Mouse (Mus musculus) CH12.LX (cell line): ENCODE results near the gene Pih1d2. TPM values are rescaled to one million over a fixed set of nuclear protein-coding genes. Genes with fewer than 3 reads are reported as not detected.

Source experiments
- DNase-seq: peaks from one replicate; pipeline ENCODE4 v3.0.0-alpha.2; 2013; ENCODE audit errors: extremely low read depth
- H3K27ac ChIP-seq: 2 replicates; pipeline ENCODE4 v1.5.1; 2012; ENCODE audit warnings: low read depth, mild to moderate bottlenecking, control low read depth, moderate library complexity; ENCODE audit not compliant: insufficient read depth
- H3K27me3 ChIP-seq: replicated peaks from 2 replicates; pipeline ENCODE3; 2012; ENCODE audit warnings: inconsistent platforms
- H3K36me3 ChIP-seq, 2 experiments: replicated peaks in 1 of 2; 2 replicates each; pipeline versions ENCODE3 to v1.6.1; 2012; ENCODE audit warnings: inconsistent platforms in 1 of 2, low read length in 1 of 2, mild to moderate bottlenecking in 1 of 2, mixed read lengths in 1 of 2, moderate library complexity in 1 of 2; ENCODE audit not compliant: control insufficient read depth in 1 of 2, insufficient read depth in 1 of 2
- H3K4me1 ChIP-seq, 2 experiments: 2 replicates each; pipeline ENCODE4 v1.6.1; 2012; ENCODE audit warnings: inconsistent platforms in 1 of 2, moderate library complexity in 1 of 2; ENCODE audit not compliant: insufficient read depth in 2 of 2, control insufficient read depth in 1 of 2
- H3K4me2 ChIP-seq: 2 replicates; pipeline ENCODE4 v1.6.1; 2012; ENCODE audit warnings: low read depth, mild to moderate bottlenecking, control low read depth; ENCODE audit not compliant: poor library complexity, insufficient read depth, severe bottlenecking
- H3K4me3 ChIP-seq, 3 experiments: fragments of 150-350 bp in 1 of 3; sonication (generic) in 1 of 3; replicated peaks in 1 of 3; 2 replicates each; pipeline versions ENCODE3 to v1.5.1; 2011 to 2012; ENCODE audit warnings: low read depth in 2 of 3, low read length in 2 of 3, mild to moderate bottlenecking in 2 of 3, moderate library complexity in 2 of 3, control low read depth in 1 of 3, improper control_type of control experiment in 1 of 3, inconsistent platforms in 1 of 3, mixed read lengths in 1 of 3; ENCODE audit not compliant: poor library complexity in 1 of 3
- H3K79me2 ChIP-seq: replicated peaks from 2 replicates; pipeline ENCODE4 v1.6.1; 2012; ENCODE audit warnings: mild to moderate bottlenecking, moderate library complexity; ENCODE audit not compliant: control insufficient read depth, poor library complexity, insufficient read depth, severe bottlenecking; ENCODE audit errors: extremely low read depth
- H3K9ac ChIP-seq: 2 replicates; pipeline ENCODE4 v1.6.1; 2012; ENCODE audit warnings: low read depth, mild to moderate bottlenecking, control low read depth, moderate library complexity; ENCODE audit not compliant: insufficient read depth
- H3K9me3 ChIP-seq: replicated peaks from 2 replicates; pipeline ENCODE3; 2012; ENCODE audit warnings: low read length, inconsistent platforms, mixed read lengths
- BHLHE40 ChIP-seq: IDR thresholded peaks from 2 replicates; pipeline ENCODE4 v1.6.1; 2011; ENCODE audit warnings: mild to moderate bottlenecking, low read depth, low read length, improper control_type of control experiment
- CHD1 ChIP-seq: IDR thresholded peaks from 2 replicates; pipeline ENCODE4 v1.6.1; 2012; ENCODE audit warnings: low read depth, low read length, improper control_type of control experiment, inconsistent platforms
- CHD2 ChIP-seq: IDR thresholded peaks from 2 replicates; pipeline ENCODE4 v1.6.1; 2011; ENCODE audit warnings: low read length, improper control_type of control experiment
- CTCF ChIP-seq, 2 experiments: IDR thresholded peaks in 1 of 2; conservative IDR thresholded peaks in 1 of 2; 2 replicates each; pipeline ENCODE4 v1.5.1; 2011 to 2012; ENCODE audit warnings: low read depth in 2 of 2, low read length in 2 of 2, improper control_type of control experiment in 1 of 2, inconsistent platforms in 1 of 2, mild to moderate bottlenecking in 1 of 2, moderate library complexity in 1 of 2
- E2F4 ChIP-seq: IDR thresholded peaks from 2 replicates; pipeline ENCODE4 v1.6.1; 2011; ENCODE audit warnings: low read depth, low read length, improper control_type of control experiment; ENCODE audit not compliant: insufficient replicate concordance
- ELF1 ChIP-seq: IDR thresholded peaks from 2 replicates; pipeline ENCODE4 v1.6.1; 2014; ENCODE audit warnings: low read depth, mild to moderate bottlenecking, inconsistent platforms, low read length, improper control_type of control experiment
- EP300 ChIP-seq: IDR thresholded peaks from 2 replicates; pipeline ENCODE4 v1.6.1; 2011; ENCODE audit warnings: low read length, improper control_type of control experiment
- ETS1 ChIP-seq: conservative IDR thresholded peaks from 2 replicates; pipeline ENCODE4 v1.6.1; 2012; ENCODE audit warnings: low read depth, mild to moderate bottlenecking, inconsistent platforms, low read length, improper control_type of control experiment, moderate library complexity
- GABPA ChIP-seq: IDR thresholded peaks from 2 replicates; pipeline ENCODE4 v1.6.1; 2012; ENCODE audit warnings: low read depth, low read length, improper control_type of control experiment, inconsistent platforms; ENCODE audit not compliant: insufficient replicate concordance
- HCFC1 ChIP-seq: IDR thresholded peaks from 2 replicates; pipeline ENCODE4 v1.6.1; 2012; ENCODE audit warnings: low read depth, mild to moderate bottlenecking, inconsistent platforms, low read length, improper control_type of control experiment
- IRF4 ChIP-seq: IDR thresholded peaks from 2 replicates; pipeline ENCODE4 v1.6.1; 2014; ENCODE audit warnings: low read depth, mild to moderate bottlenecking, inconsistent platforms, low read length, improper control_type of control experiment
- JUN ChIP-seq: IDR thresholded peaks from 2 replicates; pipeline ENCODE4 v1.6.1; 2011; ENCODE audit warnings: low read depth, mild to moderate bottlenecking, low read length, improper control_type of control experiment, moderate library complexity; ENCODE audit not compliant: insufficient read depth
- JUND ChIP-seq: conservative IDR thresholded peaks from 2 replicates; pipeline ENCODE4 v1.6.1; 2011; ENCODE audit warnings: low read depth, low read length, improper control_type of control experiment
- KAT2A ChIP-seq: IDR thresholded peaks from 2 replicates; pipeline ENCODE4 v1.6.1; 2012; ENCODE audit warnings: low read length, improper control_type of control experiment, inconsistent platforms; ENCODE audit not compliant: insufficient replicate concordance
- MAFK ChIP-seq: IDR thresholded peaks from 2 replicates; pipeline ENCODE4 v1.6.1; 2011; ENCODE audit warnings: low read length, improper control_type of control experiment; ENCODE audit not compliant: insufficient replicate concordance
- MAX ChIP-seq: IDR thresholded peaks from 2 replicates; pipeline ENCODE4 v1.6.1; 2011; ENCODE audit warnings: low read length, improper control_type of control experiment
- MAZ ChIP-seq: IDR thresholded peaks from 2 replicates; pipeline ENCODE4 v1.6.1; 2012; ENCODE audit warnings: low read depth, mild to moderate bottlenecking, inconsistent platforms, low read length, improper control_type of control experiment, moderate library complexity
- MEF2A ChIP-seq: IDR thresholded peaks from 2 replicates; pipeline ENCODE4 v1.6.1; 2014; ENCODE audit warnings: low read depth, mild to moderate bottlenecking, inconsistent platforms, low read length, improper control_type of control experiment, borderline replicate concordance
- MXI1 ChIP-seq: IDR thresholded peaks from 2 replicates; pipeline ENCODE4 v1.6.1; 2011; ENCODE audit warnings: mild to moderate bottlenecking, low read depth, low read length, improper control_type of control experiment
- MYC ChIP-seq: IDR thresholded peaks from 2 replicates; pipeline ENCODE4 v1.6.1; 2011; ENCODE audit warnings: low read depth, mild to moderate bottlenecking, improper control_type of control experiment, low read length
- NELFE ChIP-seq: IDR thresholded peaks from 2 replicates; pipeline ENCODE4 v1.6.1; 2011; ENCODE audit warnings: low read depth, low read length, improper control_type of control experiment
- NRF1 ChIP-seq: IDR thresholded peaks from 2 replicates; pipeline ENCODE4 v1.6.1; 2014; ENCODE audit warnings: low read depth, mild to moderate bottlenecking, inconsistent platforms, low read length, improper control_type of control experiment, moderate library complexity
- PAX5 ChIP-seq: IDR thresholded peaks from 2 replicates; pipeline ENCODE4 v1.6.1; 2012; ENCODE audit warnings: low read length, inconsistent platforms, mixed read lengths
- POLR2A ChIP-seq: IDR thresholded peaks from 2 replicates; pipeline ENCODE4 v1.6.1; 2011; ENCODE audit warnings: low read depth, mild to moderate bottlenecking, improper control_type of control experiment, low read length
- POLR2AphosphoS2 ChIP-seq: IDR thresholded peaks from 2 replicates; pipeline ENCODE4 v1.6.1; 2011; ENCODE audit warnings: low read depth, low read length, improper control_type of control experiment
- RAD21 ChIP-seq: IDR thresholded peaks from 2 replicates; pipeline ENCODE4 v1.6.1; 2011; ENCODE audit warnings: low read depth, mild to moderate bottlenecking, low read length, improper control_type of control experiment, moderate library complexity
- RCOR1 ChIP-seq: conservative IDR thresholded peaks from 2 replicates; pipeline ENCODE4 v1.6.1; 2012; ENCODE audit warnings: low read depth, mild to moderate bottlenecking, inconsistent platforms, low read length, improper control_type of control experiment
- SIN3A ChIP-seq: IDR thresholded peaks from 2 replicates; pipeline ENCODE4 v1.6.1; 2012; ENCODE audit warnings: low read length, improper control_type of control experiment, inconsistent platforms
- SMC3 ChIP-seq: IDR thresholded peaks from 2 replicates; pipeline ENCODE4 v1.6.1; 2011; ENCODE audit warnings: low read depth, low read length, improper control_type of control experiment
- TBP ChIP-seq: conservative IDR thresholded peaks from 2 replicates; pipeline ENCODE4 v1.6.1; 2011; ENCODE audit warnings: low read depth, low read length, improper control_type of control experiment
- TCF12 ChIP-seq: IDR thresholded peaks from 2 replicates; pipeline ENCODE4 v1.6.1; 2014; ENCODE audit warnings: low read depth, mild to moderate bottlenecking, inconsistent platforms, low read length, improper control_type of control experiment
- UBTF ChIP-seq: IDR thresholded peaks from 2 replicates; pipeline ENCODE4 v1.6.1; 2012; ENCODE audit warnings: low read depth, mild to moderate bottlenecking, inconsistent platforms, low read length, improper control_type of control experiment, moderate library complexity
- USF1 ChIP-seq: IDR thresholded peaks from 2 replicates; pipeline ENCODE4 v1.6.1; 2014; ENCODE audit warnings: low read depth, mild to moderate bottlenecking, inconsistent platforms, low read length, improper control_type of control experiment
- USF2 ChIP-seq: conservative IDR thresholded peaks from 2 replicates; pipeline ENCODE4 v1.6.1; 2011; ENCODE audit warnings: low read depth, low read length, improper control_type of control experiment
- ZC3H11A ChIP-seq: IDR thresholded peaks from 2 replicates; pipeline ENCODE4 v1.6.1; 2012; ENCODE audit warnings: low read depth, mild to moderate bottlenecking, inconsistent platforms, low read length, improper control_type of control experiment
- ZKSCAN1 ChIP-seq: IDR thresholded peaks from 2 replicates; pipeline ENCODE4 v1.6.1; 2012; ENCODE audit warnings: low read depth, inconsistent platforms, low read length, improper control_type of control experiment, borderline replicate concordance
- ZMIZ1 ChIP-seq: IDR thresholded peaks from 2 replicates; pipeline ENCODE4 v1.6.1; 2012; ENCODE audit warnings: low read depth, mild to moderate bottlenecking, inconsistent platforms, low read length, improper control_type of control experiment
- ZNF384 ChIP-seq: IDR thresholded peaks from 2 replicates; pipeline ENCODE4 v1.6.1; 2012; ENCODE audit warnings: low read depth, low read length, improper control_type of control experiment, inconsistent platforms
- dilution Hi-C: fragments of 300-500 bp; cut with MboI; formaldehyde crosslinking; loops from 2 replicates; pipeline ENCODE4 v1.14.3; 2020; ENCODE audit warnings: low sequenced_read_pairs; ENCODE audit not compliant: extremely low pct_unique_long_range_greater_than_20kb, extremely low pct_ligation_motif_present
- in situ Hi-C: fragments of 300-500 bp; cut with MboI; formaldehyde crosslinking; loops from 3 replicates; pipeline ENCODE4 v1.14.3; 2019; ENCODE audit warnings: low sequenced_read_pairs, low pct_ligation_motif_present, low pct_unique_long_range_greater_than_20kb, mixed read lengths
- polyA plus RNA-seq: library from polyadenylated mRNA; unstranded; fragments of >175 nt; gene quantifications from 2 replicates; pipeline ENCODE4 v1.2.1, GENCODE M21; 2012; ENCODE audit warnings: low read depth; ENCODE audit not compliant: insufficient read length
- total RNA-seq, 2 experiments: library from RNA; depleted of rRNA; stranded (reverse); fragments of 300-350 nt in 1 of 2; fragments of >200 nt in 1 of 2; gene quantifications; 2 replicates each; pipeline ENCODE4 v1.2.3; 2012 to 2014

Pih1d2 gene
- total RNA-seq (2012; rRNA removed) (1.8 and 2.4 TPM in 2 replicates), total RNA-seq (2014; rRNA removed) (4.8 and 5.5 TPM in 2 replicates), polyA plus RNA-seq (2.8 and 3.2 TPM in 2 replicates)

- DNase-seq: peak; percentile 93
- dilution Hi-C loops (no loop called here), in situ Hi-C loops (no loop called here)
- H3K36me3 ChIP-seq: peaks cover 30 to 34% of the 10 kb centered on the region in 2 experiments
- TF ChIP-seq SIN3A (peak; percentile 93), ZC3H11A (no peak), EP300 (no peak), GABPA (no peak; the same call in 1 of the 2 replicates), ZMIZ1 (peak; percentile 64; the same call in 1 of the 2 replicates), CHD2 (0 out of 2 replicates have a peak, but pooled peaks have one; percentile 28), MAZ (peak; percentile 43; the same call in 1 of the 2 replicates), IRF4 (peak; percentile 53; the same call in 1 of the 2 replicates), SMC3 (no peak), ZNF384 (no peak), PAX5 (no peak), MXI1 (peak; percentile 98), KAT2A (peak; percentile 55; the same call in 1 of the 2 replicates), TBP (no peak), JUN (no peak), MYC (peak; percentile 81), RAD21 (no peak), RCOR1 (no peak), POLR2AphosphoS2 (no peak), NELFE (peak; percentile 62), E2F4 (no peak), ELF1 (peak; percentile 84), JUND (no peak), POLR2A (peak; percentile 71; the same call in 1 of the 2 replicates), ZKSCAN1 (no peak), MAX (peak; percentile 81; the same call in 1 of the 2 replicates), MAFK (no peak), MEF2A (no peak; the same call in 1 of the 2 replicates), UBTF (peak; percentile 96), USF2 (no peak), CTCF (conservative IDR thresholded peaks at IDR 0.05 in 1 of 2, IDR thresholded peaks at IDR 0.05 in 1 of 2; ENCODE audit: low read depth in 2 of 2, low read length in 2 of 2) (no peak), USF1 (no peak), BHLHE40 (peak; percentile 44; the same call in 1 of the 2 replicates), CHD1 (no peak), HCFC1 (peak; percentile 87), TCF12 (peak; percentile 70; the same call in 1 of the 2 replicates), ETS1 (no peak), NRF1 (peak; percentile 72)
- H3K4me3 ChIP-seq: peak within 1 kb of the TSS; percentile 71 to 96 (median 92)
- H3K4me2 ChIP-seq: peak within 1 kb of the TSS; percentile 88
- H3K4me1 ChIP-seq: peaks cover 5 to 29% of the 10 kb centered on the region in 2 experiments; a peak in 2 of 4 replicates
- no peaks in the 10 kb centered on the region for H3K9me3 ChIP-seq
- H3K79me2 ChIP-seq: peaks cover 34% of the 10 kb centered on the region
- peak within 1 kb of the TSS; percentile 93 for H3K27ac ChIP-seq
- peak within 1 kb of the TSS; percentile 86 for H3K9ac ChIP-seq
- no peaks in the 10 kb centered on the region for H3K27me3 ChIP-seq
Observed at GRCm38 (mm10) chr9:50616766-50617603, at the start of gene Pih1d2, which contains the start of gene Nkapd1. Pih1d2 (plus strand) TSS chr9:50617321. Nkapd1 (minus strand) TSS chr9:50617464.
